Mouse (Mus musculus) embryo, embryonic 10 days (tissue): Measurements from ENCODE around the gene Itpripl1.
"Not testable (repeated sequence)": the region's sequence is repeated elsewhere in the genome, so short reads cannot be mapped to it uniquely, and the experiment has no call there.

ENCODE experiments used
- DNase-seq: peaks from one replicate; pipeline ENCODE4 v3.0.0-alpha.2; 2015; ENCODE audit warnings: low spot score

Gene Itpripl1

GRCm38 (mm10) chr2:127143158-127144063 is at the start of gene Itpripl1:
TSS of gene Itpripl1 (minus strand) at chr2:127143442.
- DNase-seq = peak; percentile 70

- DNase-seq = no peak
Observed at GRCm38 (mm10) chr2:127189574-127189973, 46.3 kb upstream of the Itpripl1 start.

GRCm38 (mm10) chr2:127182598-127183381 is 39.5 kb upstream of the Itpripl1 start:
- DNase-seq = peak; percentile 91

- DNase-seq = peak; percentile 69
Observed at GRCm38 (mm10) chr2:127166261-127166660, 23.0 kb upstream of the Itpripl1 start.

GRCm38 (mm10) chr2:127165675-127166074 is 22.4 kb upstream of the Itpripl1 start:
- no peak for DNase-seq

GRCm38 (mm10) chr2:127145699-127146098 is 2.5 kb upstream of the Itpripl1 start:
- no peak for DNase-seq

- DNase-seq = no peak
Observed at GRCm38 (mm10) chr2:127142577-127143157, 575 bp downstream of the Itpripl1 start.

- DNase-seq = no peak
Observed at GRCm38 (mm10) chr2:127142031-127142430, 1.2 kb downstream of the Itpripl1 start.

- no peak for DNase-seq
Observed at GRCm38 (mm10) chr2:127140011-127140410, 3.2 kb downstream of the Itpripl1 start.

- no peak for DNase-seq
Observed at GRCm38 (mm10) chr2:127139605-127140004, 3.6 kb downstream of the Itpripl1 start.

GRCm38 (mm10) chr2:127139094-127139493 is 4.1 kb downstream of the Itpripl1 start:
- no peak for DNase-seq

- no peak for DNase-seq
Observed at GRCm38 (mm10) chr2:127138449-127138848, 4.8 kb downstream of the Itpripl1 start.

GRCm38 (mm10) chr2:127137838-127138420 is 5.3 kb downstream of the Itpripl1 start:
- DNase-seq = no peak

- peak; percentile 35 for DNase-seq
Observed at GRCm38 (mm10) chr2:127136979-127137378, 6.3 kb downstream of the Itpripl1 start.

GRCm38 (mm10) chr2:127135255-127135654 is 8.0 kb downstream of the Itpripl1 start:
- DNase-seq = not testable (repeated sequence)

GRCm38 (mm10) chr2:127133621-127134461 is 9.4 kb downstream of the Itpripl1 start, which contains the start of gene Ncaph:
TSS of gene Ncaph (minus strand) at chr2:127133954.
- DNase-seq = peak; percentile 97

- DNase-seq = no peak
Observed at GRCm38 (mm10) chr2:127131353-127131752, 11.9 kb downstream of the Itpripl1 start.

GRCm38 (mm10) chr2:127128926-127129325 is 14.3 kb downstream of the Itpripl1 start:
- DNase-seq = no peak

- DNase-seq = no peak
Observed at GRCm38 (mm10) chr2:127121591-127122235, 21.5 kb downstream of the Itpripl1 start.

GRCm38 (mm10) chr2:127108986-127109385 is 34.3 kb downstream of the Itpripl1 start:
- no peak for DNase-seq
